In the genomic region with DNA sequence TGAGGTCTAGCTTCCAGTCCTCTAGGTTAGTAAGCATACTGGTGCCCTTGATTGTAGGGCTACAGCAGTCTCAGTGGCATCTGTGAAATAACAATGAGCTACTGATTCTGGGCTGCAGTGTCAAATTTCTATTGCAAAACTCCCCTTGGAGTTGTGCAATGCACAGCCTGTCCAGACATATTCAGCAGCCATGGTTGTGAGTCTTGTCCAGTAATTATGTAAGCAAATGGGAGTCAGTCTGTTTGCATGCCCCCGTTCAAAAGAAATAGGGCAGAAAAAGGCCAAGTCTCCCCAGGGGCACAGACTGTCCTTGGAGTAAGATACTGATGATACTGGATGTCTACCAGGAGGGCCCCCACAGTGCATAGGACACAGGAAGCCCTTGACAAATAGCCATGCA, we compare ENCODE assay signal across 10 mouse cellular contexts.
DNase-seq lines count a peak whose midpoint lies in the region; ATAC-seq lines count a peak whose summit lies in the region.
"Had no signal": no experiment of that assay in that cellular context is flagged by ENCODE, and none has a peak within 500 bp of the region (broad histone marks: within the 10 kb centered on the region; RNA-seq: fewer than 3 reads in every experiment).

No protein-coding gene starts in this region.

- WGBS in heart, embryonic 10.5 days = 76% methylated on average over 1 of the region's 1 CpGs
- 26% methylated on average over 1 of the region's 1 CpGs for WGBS in lung, embryonic 16.5 days
- 76% methylated on average over 1 of the region's 1 CpGs for WGBS in neural tube, embryonic 15.5 days

- H3K9ac ChIP-seq in lung, embryonic 16.5 days (ENCODE audit: low read length) = no peak overlapping the region
- no peak overlapping the region for H3K9ac ChIP-seq in neural tube, embryonic 15.5 days (replicated peaks)

- no peak overlapping the region for H3K4me3 ChIP-seq in heart, embryonic 10.5 days
- no peak overlapping the region for H3K4me3 ChIP-seq in lung, embryonic 16.5 days (ENCODE audit: low read length)
- H3K4me3 ChIP-seq in neural tube, embryonic 15.5 days (replicated peaks) = no peak overlapping the region

- no peak overlapping the region for H3K27ac ChIP-seq in heart, embryonic 10.5 days
- H3K27ac ChIP-seq in lung, embryonic 16.5 days (ENCODE audit: low read length) = 0 out of 2 replicates have a peak overlapping the region, but pooled peaks have one; percentile 7
- H3K27ac ChIP-seq in neural tube, embryonic 15.5 days (replicated peaks) = no peak overlapping the region

- H3K4me1 ChIP-seq in heart, embryonic 10.5 days = no peaks in the 10 kb centered on the region
- no peaks in the 10 kb centered on the region for H3K4me1 ChIP-seq in lung, embryonic 16.5 days (replicated peaks; ENCODE audit: control insufficient read depth, insufficient read depth, low read length)
- H3K4me1 ChIP-seq in neural tube, embryonic 15.5 days = no peaks in the 10 kb centered on the region

- peak; percentile 77 for ATAC-seq in lung, embryonic 16.5 days (ENCODE audit: low read depth)
- ATAC-seq in neural tube, embryonic 15.5 days (ENCODE audit: low FRiP score) = no peak

- peak; percentile 60 to 74 for DNase-seq in heart, adult 18-20 months
- no peak for DNase-seq in heart, embryonic 10.5 days (ENCODE audit: low spot score)
- DNase-seq in adipocyte (ENCODE audit: low spot score) = peak; percentile 67
- peak; percentile 17 for DNase-seq in embryo, embryonic 10.5 days (ENCODE audit: low spot score)
- DNase-seq in spleen, postnatal 36 days (ENCODE audit: low spot score in 2 of 2) = no peak
- DNase-seq in c-Kit-positive CD71-positive TER-119-positive erythroid progenitor cells, embryonic 14.5 days (ENCODE audit: low spot score) = no peak
- DNase-seq: kidney, postnatal 14 days; right cerebral cortex, adult 18-20 months had no signal

- H3K9me3 ChIP-seq in heart, embryonic 10.5 days = no peaks in the 10 kb centered on the region
- no peaks in the 10 kb centered on the region for H3K9me3 ChIP-seq in lung, embryonic 16.5 days (ENCODE audit: control insufficient read depth, low read length)
- H3K9me3 ChIP-seq in neural tube, embryonic 15.5 days (replicated peaks) = no peaks in the 10 kb centered on the region

- no peaks in the 10 kb centered on the region for H3K27me3 ChIP-seq in heart, embryonic 10.5 days (ENCODE audit: insufficient read depth, poor library complexity, severe bottlenecking)
- no peaks in the 10 kb centered on the region for H3K27me3 ChIP-seq in lung, embryonic 16.5 days (ENCODE audit: control insufficient read depth, insufficient read depth, low read depth, low read length)
- H3K27me3 ChIP-seq in neural tube, embryonic 15.5 days (replicated peaks) = no peaks in the 10 kb centered on the region

- no peak overlapping the region for H3K4me2 ChIP-seq in lung, embryonic 16.5 days (ENCODE audit: low read depth, low read length)
- H3K4me2 ChIP-seq in neural tube, embryonic 15.5 days = no peak overlapping the region

- peaks cover 21% of the 10 kb centered on the region; the same call in 1 of the 2 replicates for H3K36me3 ChIP-seq in heart, embryonic 10.5 days
- no peaks in the 10 kb centered on the region for H3K36me3 ChIP-seq in lung, embryonic 16.5 days (ENCODE audit: control insufficient read depth, insufficient read depth, low read length)
- H3K36me3 ChIP-seq in neural tube, embryonic 15.5 days = peaks cover 12% of the 10 kb centered on the region

Comparison
In these comparisons a context has a peak if more than half of its experiments do, and no peak if none do; other contexts are left out.
1. DNase-seq: peak in heart, adult 18-20 months (2 of 2), adipocyte (single experiment) and embryo, embryonic 10.5 days (single experiment); none in heart, embryonic 10.5 days (single experiment), spleen, postnatal 36 days (0 of 2) and c-Kit-positive CD71-positive TER-119-positive erythroid progenitor cells, embryonic 14.5 days (single experiment).